Mouse (Mus musculus) ovary, adult 2 months (tissue): ENCODE measurements around the gene Pck1. TPM values are rescaled to one million over a fixed set of nuclear protein-coding genes. Genes with fewer than 3 reads are reported as not detected.

Experiments
- polyA plus RNA-seq: library from polyadenylated mRNA; depleted of rRNA; stranded (reverse); fragments of >200 nt; gene quantifications from 2 replicates; pipeline ENCODE4 v1.2.3, GENCODE M21; 2012; rRNA removed

Gene Pck1
- polyA plus RNA-seq = 5.3 and 6.1 TPM in 2 replicates

DNA sequence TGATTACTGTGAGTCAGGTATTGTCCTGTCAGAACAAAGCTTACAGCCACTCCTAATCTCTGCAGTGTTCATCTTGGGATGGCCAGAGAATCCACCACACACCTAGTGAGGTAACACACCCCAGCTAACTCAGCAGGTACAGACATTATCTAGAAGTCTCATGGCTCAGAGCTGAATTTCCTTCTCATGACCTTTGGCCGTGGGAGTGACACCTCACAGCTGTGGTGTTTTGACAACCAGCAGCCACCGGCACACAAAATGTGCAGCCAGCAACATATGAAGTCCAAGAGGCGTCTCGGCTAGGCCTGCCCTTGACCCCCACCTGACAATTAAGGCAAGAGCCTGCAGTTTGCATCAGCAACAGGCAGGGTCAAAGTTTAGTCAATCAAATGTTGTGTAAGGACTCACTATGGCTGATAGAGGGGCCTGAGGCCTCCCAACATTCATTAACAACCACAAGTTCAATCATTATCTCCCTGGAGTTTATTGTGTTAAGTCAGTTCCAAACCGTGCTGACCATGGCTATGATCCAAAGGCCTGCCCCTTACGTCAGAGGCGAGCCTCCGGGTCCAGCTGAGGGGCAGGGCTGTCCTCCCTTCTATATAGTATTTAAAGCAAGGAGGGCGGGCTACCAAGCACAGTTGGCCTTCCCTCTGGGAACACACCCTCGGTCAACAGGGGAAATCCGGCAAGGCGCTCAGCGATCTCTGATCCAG lies at the start of gene Pck1:
Gene Pck1 (plus strand): TSS at position 613 of the 716 bp plus-strand sequence.

DNA sequence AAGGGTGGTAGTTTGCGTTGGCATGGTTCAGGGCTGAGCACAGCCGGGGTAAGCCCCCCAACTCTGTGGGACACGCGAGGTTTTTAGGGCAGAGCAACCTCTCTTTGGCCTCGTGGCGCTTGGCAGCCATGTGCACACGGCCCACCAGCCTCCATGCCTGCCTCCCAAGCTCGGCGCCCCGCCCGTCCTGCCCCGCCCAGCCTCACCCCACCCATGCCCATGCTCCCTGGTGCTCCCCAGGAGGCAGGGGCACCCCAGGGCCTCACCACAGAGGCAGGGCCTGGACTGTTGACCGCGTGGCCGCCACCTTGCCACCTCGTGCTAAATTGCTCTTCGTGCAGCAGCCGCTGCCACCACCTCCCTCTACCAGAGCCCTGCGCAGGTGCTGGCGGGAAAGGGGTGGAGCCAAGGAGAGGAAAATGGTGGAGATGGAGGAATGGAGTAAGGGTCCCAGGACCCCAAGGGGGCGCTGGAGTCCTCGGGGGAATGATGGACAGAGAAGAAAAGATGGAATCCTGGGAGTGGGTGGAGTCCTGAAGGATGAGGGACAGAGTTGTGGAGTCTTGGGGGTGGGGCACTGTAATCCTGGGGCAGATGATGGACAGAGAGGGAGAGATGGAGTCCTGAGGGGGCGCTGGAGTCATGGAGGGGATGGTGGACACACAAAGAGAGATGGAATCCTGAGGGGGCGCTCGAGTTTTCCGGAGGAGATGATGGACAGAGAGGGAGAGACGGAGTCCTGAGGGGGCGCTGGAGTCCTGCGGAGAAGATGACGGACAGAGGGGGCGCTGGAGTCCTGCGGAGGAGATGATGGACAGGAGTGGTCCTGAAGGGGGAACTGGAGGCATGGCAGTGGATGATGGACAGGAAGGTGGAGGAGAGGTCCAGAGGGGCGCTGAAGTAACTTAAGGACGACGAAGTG lies 33.6 kb upstream of the Pck1 start, which contains the start of gene Ctcfl:
Gene Ctcfl (minus strand): TSS at position 503 of the 922 bp plus-strand sequence.

Other genes starting within 250 kb of the Pck1 start
- 22.3 and 22.8 TPM in 2 replicates for gene Bmp7, start 212.7 kb upstream of the Pck1 start, polyA plus RNA-seq
- gene Spo11, start 175.3 kb upstream of the Pck1 start, polyA plus RNA-seq = 0.03 and 0.25 TPM in 2 replicates
- gene Rae1, start 152.9 kb upstream of the Pck1 start, polyA plus RNA-seq = 96.2 and 114 TPM in 2 replicates
- 234 and 264 TPM in 2 replicates for gene Rbm38, start 132.6 kb upstream of the Pck1 start, polyA plus RNA-seq
- not detected in 2 replicates for gene Ctcfl, start 33.5 kb upstream of the Pck1 start, polyA plus RNA-seq
- gene Zbp1, start 65.9 kb downstream of the Pck1 start, polyA plus RNA-seq = 4.7 and 5.0 TPM in 2 replicates
- gene Pmepa1, start 123.5 kb downstream of the Pck1 start, polyA plus RNA-seq = 96.3 and 119 TPM in 2 replicates